Mouse (Mus musculus): ENCODE measurements around the gene Pon1. TPM values are rescaled to one million over a fixed set of nuclear protein-coding genes. Genes with fewer than 3 reads are reported as not detected.

The Pon1 gene
- polyA plus RNA-seq, 2 experiments, result not detected

DNA sequence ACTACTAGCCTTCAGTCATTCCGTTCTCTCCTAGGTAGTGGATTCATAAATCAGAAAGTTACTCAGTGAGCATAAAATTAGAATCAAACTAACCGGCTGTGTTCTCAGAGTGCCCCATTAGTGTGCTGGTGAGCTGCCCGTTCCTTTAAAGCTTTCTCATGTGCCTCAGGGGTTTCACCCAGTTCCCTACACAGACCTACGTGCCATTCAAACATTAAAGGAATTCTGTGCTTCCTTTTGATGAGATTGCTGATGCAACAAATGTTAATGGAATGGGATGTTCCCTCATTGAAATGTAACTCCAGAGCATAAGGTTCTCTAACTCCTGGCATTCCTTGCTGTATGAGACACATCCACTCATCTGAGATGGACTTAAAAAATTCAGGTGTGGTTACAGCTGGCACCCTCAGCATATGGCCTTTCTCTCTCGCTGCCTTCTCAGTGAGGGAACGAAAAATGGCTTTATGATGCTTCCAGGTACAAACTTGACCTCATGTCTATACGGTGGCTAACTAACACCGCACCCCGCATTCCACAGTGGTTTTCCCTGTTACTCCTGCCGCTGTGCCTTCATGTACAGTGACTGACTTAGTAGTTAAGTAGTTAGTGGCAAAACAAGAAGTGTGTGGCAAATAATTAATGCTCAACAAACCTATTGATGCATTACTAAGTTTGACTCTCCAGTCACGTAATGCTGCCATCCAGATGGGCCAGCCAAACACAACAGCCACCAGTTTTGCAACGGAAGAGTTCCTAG is 54.7 kb downstream of the Pon1 start:
- ATAC-seq (ENCODE audit: low FRiP score, low read depth) (no peak), DNase-seq (ENCODE audit: low spot score) (no peak)
- Histone ChIP-seq H3K27me3 (ENCODE audit: control insufficient read depth, insufficient read depth, low read length) (no peaks in the 10 kb centered on the region), H3K36me3 (ENCODE audit: control insufficient read depth, insufficient read depth, low read length) (0 out of 2 replicates have a peak, but pooled peaks cover 6% of the 10 kb centered on the region), H3K27ac (replicated peaks; ENCODE audit: low read depth, low read length) (no peak overlapping the region), H3K4me1 (ENCODE audit: control insufficient read depth, insufficient read depth, low read length) (peaks cover 4% of the 10 kb centered on the region; the same call in 1 of the 2 replicates), H3K4me3 (replicated peaks; ENCODE audit: low read length) (no peak overlapping the region), H3K9me3 (ENCODE audit: control insufficient read depth, low read length) (no peaks in the 10 kb centered on the region), H3K4me2 (replicated peaks; ENCODE audit: low read depth, low read length, severe bottlenecking) (no peak overlapping the region), H3K9ac (ENCODE audit: low read depth, low read length, severe bottlenecking) (no peak overlapping the region)
- no peak for TF ChIP-seq POLR2A (IDR thresholded peaks at IDR 0.05; ENCODE audit: borderline replicate concordance, extremely low read depth, insufficient read depth, insufficient read length)
- WGBS, result 70% methylated on average over 12 of the region's 12 CpGs

DNA sequence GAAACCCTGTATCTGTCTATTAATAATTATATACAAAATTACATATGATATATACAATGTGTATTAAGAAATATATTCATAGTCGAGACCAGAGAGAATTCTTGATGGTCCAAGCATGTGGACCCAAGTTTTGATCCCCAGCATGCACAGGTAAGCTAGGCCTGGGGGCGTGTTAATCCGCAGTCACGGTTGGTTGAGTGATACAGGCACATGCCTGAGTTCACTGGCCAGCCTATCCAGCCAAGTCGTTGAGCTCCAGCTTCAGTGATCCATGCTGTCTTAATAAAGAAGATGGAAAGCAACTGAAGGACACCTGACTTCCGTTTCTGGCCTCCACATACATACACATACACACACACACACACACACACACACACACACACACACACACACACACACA is 57.7 kb downstream of the Pon1 start:
- Histone ChIP-seq H3K27me3 (ENCODE audit: control insufficient read depth, insufficient read depth, low read length) (no peaks in the 10 kb centered on the region), H3K36me3 (ENCODE audit: control insufficient read depth, insufficient read depth, low read length) (0 out of 2 replicates have a peak, but pooled peaks cover 6% of the 10 kb centered on the region), H3K4me1 (ENCODE audit: control insufficient read depth, insufficient read depth, low read length) (peaks cover 8% of the 10 kb centered on the region), H3K4me2 (replicated peaks; ENCODE audit: low read depth, low read length, severe bottlenecking) (no peak overlapping the region), H3K4me3 (replicated peaks; ENCODE audit: low read length) (no peak overlapping the region), H3K9me3 (ENCODE audit: control insufficient read depth, low read length) (no peaks in the 10 kb centered on the region), H3K27ac (replicated peaks; ENCODE audit: low read depth, low read length) (no peak overlapping the region), H3K9ac (ENCODE audit: low read depth, low read length, severe bottlenecking) (no peak overlapping the region)
- ATAC-seq (ENCODE audit: low FRiP score, low read depth), result no peak
- 81% methylated on average over 6 of the region's 6 CpGs for WGBS
- DNase-seq (ENCODE audit: low spot score), result no peak
- no peak for TF ChIP-seq POLR2A (IDR thresholded peaks at IDR 0.05; ENCODE audit: borderline replicate concordance, extremely low read depth, insufficient read depth, insufficient read length)

DNA sequence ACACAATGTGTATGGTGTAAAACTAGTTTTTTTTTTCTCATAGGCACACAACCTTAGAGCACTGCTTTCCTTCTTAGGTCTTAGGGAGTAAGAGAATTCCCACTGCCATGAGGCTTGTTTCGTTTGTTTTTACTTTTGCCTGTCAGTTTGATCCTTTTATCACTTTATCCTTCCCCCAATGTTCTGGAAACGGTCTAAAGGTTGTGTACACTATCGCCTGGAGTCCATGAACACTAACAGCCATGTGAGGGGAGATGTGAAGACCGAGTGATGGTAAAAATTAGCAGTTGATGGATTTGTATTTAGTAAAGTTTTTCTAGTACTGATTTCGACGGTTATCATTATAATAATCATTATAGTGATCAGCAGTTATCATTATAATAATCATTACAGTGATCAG is 58.8 kb downstream of the Pon1 start:
- WGBS, result 73% methylated on average over 6 of the region's 6 CpGs
- Histone ChIP-seq H3K4me1 (ENCODE audit: control insufficient read depth, insufficient read depth, low read length) (peaks cover 8% of the 10 kb centered on the region), H3K9ac (ENCODE audit: low read depth, low read length, severe bottlenecking) (no peak overlapping the region), H3K27ac (replicated peaks; ENCODE audit: low read depth, low read length) (no peak overlapping the region), H3K4me2 (replicated peaks; ENCODE audit: low read depth, low read length, severe bottlenecking) (no peak overlapping the region), H3K36me3 (ENCODE audit: control insufficient read depth, insufficient read depth, low read length) (0 out of 2 replicates have a peak, but pooled peaks cover 6% of the 10 kb centered on the region), H3K27me3 (ENCODE audit: control insufficient read depth, insufficient read depth, low read length) (no peaks in the 10 kb centered on the region), H3K4me3 (replicated peaks; ENCODE audit: low read length) (no peak overlapping the region), H3K9me3 (ENCODE audit: control insufficient read depth, low read length) (no peaks in the 10 kb centered on the region)
- no peak for TF ChIP-seq POLR2A (IDR thresholded peaks at IDR 0.05; ENCODE audit: borderline replicate concordance, extremely low read depth, insufficient read depth, insufficient read length)
- ATAC-seq (ENCODE audit: low FRiP score, low read depth), result no peak
- DNase-seq (ENCODE audit: low spot score), result no peak

DNA sequence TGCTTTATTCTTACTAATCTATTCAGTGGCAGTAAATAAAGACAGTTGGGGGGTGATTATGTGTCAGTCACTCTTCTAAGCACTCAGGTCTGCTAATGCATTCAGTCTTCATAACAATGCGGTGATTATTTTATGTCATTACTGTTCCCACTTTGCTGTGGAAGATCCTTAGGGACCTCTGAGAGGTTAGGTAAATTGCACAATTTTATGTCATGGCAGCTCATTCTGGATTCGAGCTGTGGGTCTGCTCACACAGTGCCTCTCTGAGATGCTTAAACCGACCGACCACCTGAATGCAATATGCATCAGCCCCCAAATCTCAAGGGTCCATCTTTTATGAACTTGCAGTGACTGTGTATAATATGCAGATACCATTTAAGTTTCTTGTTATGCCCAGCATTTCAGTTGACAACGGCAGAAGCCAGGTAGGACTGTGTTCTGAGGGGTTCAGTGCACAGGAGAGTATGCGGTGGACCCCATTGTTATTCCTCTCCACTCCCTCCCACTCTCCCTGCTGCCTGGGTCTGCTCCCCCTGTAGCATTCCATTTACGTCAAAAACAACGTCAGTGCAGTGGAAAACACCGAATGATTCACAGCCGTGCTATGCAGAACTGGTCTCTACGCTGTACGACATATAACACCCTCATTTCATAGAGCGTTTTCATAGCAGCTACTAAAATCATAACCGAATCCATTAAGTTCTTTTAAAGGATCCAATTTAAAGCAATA is 64.2 kb downstream of the Pon1 start:
- Histone ChIP-seq H3K36me3 (ENCODE audit: control insufficient read depth, insufficient read depth, low read length) (no peaks in the 10 kb centered on the region), H3K27me3 (ENCODE audit: control insufficient read depth, insufficient read depth, low read length) (no peaks in the 10 kb centered on the region), H3K9ac (ENCODE audit: low read depth, low read length, severe bottlenecking) (no peak overlapping the region), H3K9me3 (ENCODE audit: control insufficient read depth, low read length) (no peaks in the 10 kb centered on the region), H3K4me1 (ENCODE audit: control insufficient read depth, insufficient read depth, low read length) (peaks cover 8% of the 10 kb centered on the region), H3K4me2 (replicated peaks; ENCODE audit: low read depth, low read length, severe bottlenecking) (no peak overlapping the region; the same call in 1 of the 2 replicates), H3K4me3 (replicated peaks; ENCODE audit: low read length) (no peak overlapping the region), H3K27ac (replicated peaks; ENCODE audit: low read depth, low read length) (no peak overlapping the region)
- TF ChIP-seq POLR2A (IDR thresholded peaks at IDR 0.05; ENCODE audit: borderline replicate concordance, extremely low read depth, insufficient read depth, insufficient read length), result no peak
- no peak for DNase-seq (ENCODE audit: low spot score)
- no peak for ATAC-seq (ENCODE audit: low FRiP score, low read depth)
- WGBS, result 44% methylated on average over 14 of the region's 14 CpGs

DNA sequence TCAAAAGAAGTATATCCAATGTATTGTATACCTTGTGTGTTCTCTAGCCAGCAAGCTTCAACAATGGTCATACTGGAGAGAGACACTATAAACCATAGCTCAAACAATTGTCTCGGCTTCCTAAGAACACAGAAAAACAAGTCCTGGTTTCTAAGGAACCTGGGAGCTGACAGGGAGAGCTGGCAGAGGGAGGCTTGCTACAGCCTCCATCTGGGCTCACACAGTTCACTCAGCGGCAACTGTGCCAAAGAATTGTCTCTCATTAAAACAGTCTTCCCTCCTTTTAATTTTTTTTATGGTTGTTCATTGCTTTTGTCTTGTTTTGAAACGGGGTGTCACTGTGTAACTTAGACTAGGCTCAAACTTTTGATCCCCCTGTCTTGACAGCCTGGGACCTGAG is 73.5 kb downstream of the Pon1 start:
- H3K9me3 ChIP-seq (ENCODE audit: control insufficient read depth, low read length), result no peaks in the 10 kb centered on the region
- 37% methylated on average over 3 of the region's 3 CpGs for WGBS
- H3K4me1 ChIP-seq (ENCODE audit: control insufficient read depth, insufficient read depth, low read length), result no peaks in the 10 kb centered on the region
- no peak for TF ChIP-seq POLR2A (IDR thresholded peaks at IDR 0.05; ENCODE audit: borderline replicate concordance, extremely low read depth, insufficient read depth, insufficient read length)
- no peak overlapping the region for H3K27ac ChIP-seq (replicated peaks; ENCODE audit: low read depth, low read length)
- ATAC-seq (ENCODE audit: low FRiP score, low read depth), result no peak
- H3K4me2 ChIP-seq (replicated peaks; ENCODE audit: low read depth, low read length, severe bottlenecking), result no peak overlapping the region
- H3K36me3 ChIP-seq (ENCODE audit: control insufficient read depth, insufficient read depth, low read length), result peaks cover 15% of the 10 kb centered on the region
- no peak overlapping the region for H3K4me3 ChIP-seq (replicated peaks; ENCODE audit: low read length)
- H3K27me3 ChIP-seq (ENCODE audit: control insufficient read depth, insufficient read depth, low read length), result no peaks in the 10 kb centered on the region
- no peak overlapping the region for H3K9ac ChIP-seq (ENCODE audit: low read depth, low read length, severe bottlenecking)
- no peak for DNase-seq (ENCODE audit: low spot score)
